Mouse (Mus musculus) naive thymus-derived CD4-positive, alpha-beta T cell, adult 2 months (primary cell): ENCODE measurements around the gene Lgr5.

Experiments
- DNase-seq: peaks from one replicate; pipeline ENCODE4 v3.0.0-alpha.2; 2011; ENCODE audit warnings: low read depth

Lgr5 gene

GRCm38 (mm10) chr10:115421976-115422375 lies 165.6 kb downstream of the Lgr5 start:
- DNase-seq, result no peak

GRCm38 (mm10) chr10:115414056-115414455 lies 173.5 kb downstream of the Lgr5 start:
- DNase-seq, result no peak

GRCm38 (mm10) chr10:115413496-115413895 lies 174.1 kb downstream of the Lgr5 start:
- no peak for DNase-seq

GRCm38 (mm10) chr10:115406393-115406792 lies 181.2 kb downstream of the Lgr5 start:
- peak; percentile 72 for DNase-seq
